Mouse (Mus musculus) frontal cortex, adult 2 months (tissue): ENCODE measurements around the gene Tmem170b. TPM values are rescaled to one million over a fixed set of nuclear protein-coding genes. Genes with fewer than 3 reads are reported as not detected.

Experiments used
- DNase-seq, 2 experiments: peaks; one replicate each; pipeline ENCODE4 v3.0.0; 2022; ENCODE audit warnings: low spot score in 1 of 2; ENCODE audit errors: extremely low spot score in 1 of 2
- polyA plus RNA-seq: library from polyadenylated mRNA; depleted of rRNA; stranded (reverse); fragments of >200 nt; gene quantifications from 2 replicates; pipeline ENCODE4 v1.2.3, GENCODE M21; 2012; rRNA removed

Gene Tmem170b
- 23.7 and 23.8 TPM in 2 replicates for polyA plus RNA-seq

- DNase-seq = peak; percentile 97
Observed at GRCm38 (mm10) chr13:41605099-41606010, at the start of gene Tmem170b. Tmem170b (plus strand) TSS chr13:41605907.

GRCm38 (mm10) chr13:41561024-41561423 is 44.7 kb upstream of the Tmem170b start:
- no peak for DNase-seq

GRCm38 (mm10) chr13:41568421-41568820 is 37.3 kb upstream of the Tmem170b start:
- no peak for DNase-seq

- DNase-seq = no peak
Observed at GRCm38 (mm10) chr13:41568926-41569325, 36.8 kb upstream of the Tmem170b start.

GRCm38 (mm10) chr13:41569776-41570175 is 35.9 kb upstream of the Tmem170b start:
- no peak for DNase-seq

- DNase-seq = peak; percentile 80 to 99
Observed at GRCm38 (mm10) chr13:41571368-41572350, 34.0 kb upstream of the Tmem170b start.

GRCm38 (mm10) chr13:41572351-41572735 is 33.4 kb upstream of the Tmem170b start:
- no peak for DNase-seq

GRCm38 (mm10) chr13:41573126-41573846 is 32.4 kb upstream of the Tmem170b start:
- DNase-seq = no peak

GRCm38 (mm10) chr13:41581058-41581457 is 24.6 kb upstream of the Tmem170b start:
- no peak for DNase-seq

GRCm38 (mm10) chr13:41583666-41584357 is 21.9 kb upstream of the Tmem170b start:
- no peak for DNase-seq

- no peak for DNase-seq
Observed at GRCm38 (mm10) chr13:41584358-41584680, 21.4 kb upstream of the Tmem170b start.

GRCm38 (mm10) chr13:41584896-41585295 is 20.8 kb upstream of the Tmem170b start:
- no peak for DNase-seq

GRCm38 (mm10) chr13:41596678-41597077 is 9.0 kb upstream of the Tmem170b start:
- no peak for DNase-seq

GRCm38 (mm10) chr13:41599977-41600376 is 5.7 kb upstream of the Tmem170b start:
- no peak for DNase-seq

- no peak for DNase-seq
Observed at GRCm38 (mm10) chr13:41601056-41601455, 4.7 kb upstream of the Tmem170b start.

- DNase-seq = no peak
Observed at GRCm38 (mm10) chr13:41603921-41604466, 1.7 kb upstream of the Tmem170b start.

GRCm38 (mm10) chr13:41606081-41607000 is 634 bp downstream of the Tmem170b start:
- DNase-seq = no peak

- no peak for DNase-seq
Observed at GRCm38 (mm10) chr13:41607589-41607988, 1.9 kb downstream of the Tmem170b start.

- no peak for DNase-seq
Observed at GRCm38 (mm10) chr13:41608559-41608958, 2.9 kb downstream of the Tmem170b start.
